Mouse (Mus musculus) embryonic facial prominence, embryonic 11.5 days (tissue): ENCODE data around the gene Flcn. TPM values are rescaled to one million over a fixed set of nuclear protein-coding genes. Genes with fewer than 3 reads are reported as not detected.

ENCODE experiments used
- ATAC-seq: fragments of 200-750 bp; cut with Nextera tagmentation; replicated peaks from 2 replicates; pipeline ENCODE4 v1.8.0; 2017; ENCODE audit warnings: low read depth; ENCODE audit not compliant: insufficient number of reproducible peaks, low FRiP score, low TSS enrichment
- DNase-seq: peaks from one replicate; pipeline ENCODE4 v3.0.0-alpha.2; 2015; ENCODE audit warnings: low spot score
- H3K27ac ChIP-seq: fragments of 300-500 bp; sonication (generic); replicated peaks from 2 replicates; pipeline ENCODE4 v1.5.1; 2014; ENCODE audit warnings: mild to moderate bottlenecking, low read depth, low read length, control low read depth
- H3K27me3 ChIP-seq: fragments of 300-500 bp; sonication (generic); 2 replicates; pipeline ENCODE4 v1.6.1; 2014; ENCODE audit warnings: mild to moderate bottlenecking, low read length, moderate library complexity, mixed read lengths; ENCODE audit not compliant: control insufficient read depth, insufficient read depth
- H3K36me3 ChIP-seq: fragments of 300-500 bp; sonication (generic); replicated peaks from 2 replicates; pipeline ENCODE4 v1.6.1; 2014; ENCODE audit warnings: low read depth, mild to moderate bottlenecking, low read length, moderate library complexity, mixed read lengths; ENCODE audit not compliant: control insufficient read depth, insufficient read depth
- H3K4me1 ChIP-seq: fragments of 300-500 bp; sonication (generic); 2 replicates; pipeline ENCODE4 v1.6.1; 2014; ENCODE audit warnings: low read length, mixed read lengths; ENCODE audit not compliant: control insufficient read depth, insufficient read depth
- H3K4me2 ChIP-seq: fragments of 300-500 bp; sonication (generic); 2 replicates; pipeline ENCODE4 v1.6.1; 2014; ENCODE audit warnings: low read depth, mild to moderate bottlenecking, control low read depth, low read length, moderate library complexity
- H3K4me3 ChIP-seq: fragments of 300-500 bp; sonication (generic); 2 replicates; pipeline ENCODE4 v1.5.1; 2014; ENCODE audit warnings: low read depth, low read length, control low read depth
- H3K9ac ChIP-seq: fragments of 300-500 bp; sonication (generic); replicated peaks from 2 replicates; pipeline ENCODE4 v1.6.1; 2014; ENCODE audit warnings: mild to moderate bottlenecking, control low read depth, low read length
- H3K9me3 ChIP-seq: fragments of 300-500 bp; sonication (generic); replicated peaks from 2 replicates; pipeline ENCODE4 v1.6.1; 2016; ENCODE audit warnings: mild to moderate bottlenecking, low read length, inconsistent platforms, mixed read lengths; ENCODE audit not compliant: control insufficient read depth
- WGBS: fragments of 180-500 bp; shearing (Covaris S2); extraction: QIAGEN DNeasy Blood & Tissue Kit; methylation state at CpG from one replicate; pipeline ENCODE4 v1.1.7; 2014; 5-methylcytosine and 5-hydroxymethylcytosine counted together
- polyA plus RNA-seq: library from polyadenylated mRNA; unstranded; fragments of >200 nt; fragmentation: Nextera tagmentation; extraction: Ambion mirVana; gene quantifications from 2 replicates; pipeline ENCODE4 v1.2.1, GENCODE M21; 2014

Gene Flcn
- polyA plus RNA-seq, 1 experiment from 2014 or later, result 23.9 TPM

DNA sequence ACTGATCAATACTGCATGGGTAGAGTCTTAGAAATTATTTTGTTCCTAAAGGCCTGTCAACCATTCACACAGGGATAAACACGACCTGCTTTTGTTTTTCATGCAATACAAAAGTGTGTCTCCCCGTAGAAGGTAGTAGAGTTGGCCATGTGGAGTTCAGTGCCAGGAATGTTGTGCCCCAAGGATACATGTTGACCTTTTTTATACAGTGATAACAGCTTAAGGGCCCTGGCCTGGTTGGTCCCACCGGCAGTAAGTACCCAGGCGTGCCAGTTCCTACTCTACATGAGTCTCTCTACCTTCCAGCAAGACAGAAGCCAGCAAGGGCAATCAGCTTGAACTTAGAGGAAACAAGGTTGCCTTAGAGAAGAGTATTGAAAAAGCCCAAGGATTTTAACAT is 36.9 kb downstream of the Flcn start:
- Histone ChIP-seq H3K4me1 (no peaks in the 10 kb centered on the region), H3K9me3 (no peaks in the 10 kb centered on the region), H3K9ac (no peak overlapping the region), H3K27ac (no peak overlapping the region), H3K4me3 (no peak overlapping the region), H3K4me2 (no peak overlapping the region), H3K27me3 (no peaks in the 10 kb centered on the region), H3K36me3 (peaks cover 4% of the 10 kb centered on the region)
- WGBS, result 90% methylated on average over 4 of the region's 4 CpGs
- DNase-seq (no peak), ATAC-seq (no peak)

DNA sequence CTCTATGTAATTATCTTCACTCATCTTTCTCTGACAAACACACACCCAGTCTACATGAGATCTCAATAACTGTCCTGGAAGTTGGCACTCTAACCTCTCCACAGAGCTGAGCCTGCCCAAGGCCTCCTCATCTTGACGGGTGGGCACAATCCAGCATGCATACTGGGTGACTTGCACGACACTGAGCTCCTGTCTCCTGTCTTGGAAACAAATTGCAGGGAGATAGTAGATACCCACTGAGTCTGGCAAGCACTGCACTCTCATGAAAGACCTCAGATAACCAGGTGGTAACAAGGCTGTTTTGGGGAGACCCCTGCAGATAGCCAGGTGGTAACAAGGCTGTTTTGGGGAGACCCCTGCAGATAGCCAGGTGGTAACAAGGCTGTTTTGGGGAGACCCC is 37.5 kb downstream of the Flcn start:
- Histone ChIP-seq H3K27ac (no peak overlapping the region), H3K9me3 (no peaks in the 10 kb centered on the region), H3K9ac (no peak overlapping the region), H3K36me3 (peaks cover 4% of the 10 kb centered on the region), H3K4me1 (no peaks in the 10 kb centered on the region), H3K4me3 (no peak overlapping the region), H3K4me2 (no peak overlapping the region), H3K27me3 (no peaks in the 10 kb centered on the region)
- DNase-seq (no peak), ATAC-seq (no peak)
- 84% methylated on average over 2 of the region's 2 CpGs for WGBS

DNA sequence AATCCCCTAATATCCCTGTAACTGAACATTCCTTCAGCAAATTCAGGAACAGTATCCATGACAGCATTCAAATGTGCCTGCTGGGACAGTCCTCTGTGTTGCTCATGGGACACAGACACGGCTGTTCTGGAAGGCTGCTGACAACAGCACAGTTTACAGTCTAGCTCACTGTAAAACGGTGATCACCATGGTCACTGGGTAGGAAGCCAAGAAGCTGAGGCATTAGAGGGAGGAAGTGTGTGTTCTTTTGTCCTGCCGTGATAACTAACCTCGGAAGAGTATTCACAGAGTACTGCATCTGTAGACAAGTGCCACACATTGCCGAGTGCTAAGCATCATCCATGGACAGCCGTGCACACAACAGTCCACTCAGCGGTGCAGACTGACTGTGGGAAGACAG is 39.1 kb downstream of the Flcn start:
- Histone ChIP-seq H3K36me3 (peaks cover 9% of the 10 kb centered on the region), H3K4me2 (no peak overlapping the region), H3K27me3 (no peaks in the 10 kb centered on the region), H3K4me1 (no peaks in the 10 kb centered on the region), H3K9ac (no peak overlapping the region), H3K9me3 (no peaks in the 10 kb centered on the region), H3K4me3 (no peak overlapping the region), H3K27ac (no peak overlapping the region)
- no peak for ATAC-seq
- DNase-seq, result no peak
- 92% methylated on average over 7 of the region's 7 CpGs for WGBS

DNA sequence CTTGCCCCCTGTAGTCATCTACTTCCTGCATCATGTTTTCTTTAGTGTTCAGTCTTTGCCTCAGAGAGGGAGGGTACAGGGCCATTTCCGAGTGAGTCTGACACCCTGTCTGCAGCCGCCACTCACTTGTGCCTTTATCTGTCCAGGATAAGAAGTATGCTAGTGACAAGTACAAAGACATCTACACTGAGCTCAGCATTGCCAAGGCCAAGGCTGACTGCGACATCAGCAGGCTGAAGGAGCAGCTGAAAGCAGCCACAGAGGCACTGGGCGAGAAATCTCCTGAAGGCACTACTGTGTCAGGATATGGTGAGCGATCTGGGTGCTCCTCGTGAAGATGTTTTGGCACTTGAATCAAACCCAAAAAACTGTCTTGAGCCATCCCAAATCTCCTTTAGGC is 40.1 kb downstream of the Flcn start:
- 86% methylated on average over 6 of the region's 6 CpGs for WGBS
- no peak overlapping the region for H3K4me3 ChIP-seq
- no peak overlapping the region for H3K27ac ChIP-seq
- H3K36me3 ChIP-seq, result peaks cover 9% of the 10 kb centered on the region
- no peak overlapping the region for H3K4me2 ChIP-seq
- H3K9me3 ChIP-seq, result no peaks in the 10 kb centered on the region
- no peak overlapping the region for H3K9ac ChIP-seq
- DNase-seq (no peak), ATAC-seq (no peak)
- no peaks in the 10 kb centered on the region for H3K27me3 ChIP-seq
- H3K4me1 ChIP-seq, result no peaks in the 10 kb centered on the region

DNA sequence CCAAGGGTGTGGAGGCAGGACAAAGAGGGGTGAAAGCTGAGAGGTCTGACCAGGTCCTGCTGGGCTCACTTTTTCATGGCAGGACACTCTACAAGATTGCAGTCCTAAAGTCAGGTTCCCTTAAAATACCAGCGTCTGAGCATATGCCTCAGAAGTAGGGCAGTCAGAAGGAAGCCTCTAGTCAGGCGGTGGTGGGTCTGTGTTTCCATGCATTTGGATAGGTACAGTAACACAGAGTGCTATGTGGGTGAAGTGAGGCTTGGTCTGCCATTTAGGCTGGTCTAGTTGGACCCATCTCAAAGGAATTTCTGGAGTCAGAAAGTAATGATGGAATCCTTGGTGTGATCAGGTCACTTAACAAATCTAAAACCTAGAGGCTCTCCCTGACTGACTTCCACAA is 40.5 kb downstream of the Flcn start:
- no peak for ATAC-seq
- WGBS, result 89% methylated on average over 2 of the region's 2 CpGs
- peaks cover 9% of the 10 kb centered on the region for H3K36me3 ChIP-seq

DNA sequence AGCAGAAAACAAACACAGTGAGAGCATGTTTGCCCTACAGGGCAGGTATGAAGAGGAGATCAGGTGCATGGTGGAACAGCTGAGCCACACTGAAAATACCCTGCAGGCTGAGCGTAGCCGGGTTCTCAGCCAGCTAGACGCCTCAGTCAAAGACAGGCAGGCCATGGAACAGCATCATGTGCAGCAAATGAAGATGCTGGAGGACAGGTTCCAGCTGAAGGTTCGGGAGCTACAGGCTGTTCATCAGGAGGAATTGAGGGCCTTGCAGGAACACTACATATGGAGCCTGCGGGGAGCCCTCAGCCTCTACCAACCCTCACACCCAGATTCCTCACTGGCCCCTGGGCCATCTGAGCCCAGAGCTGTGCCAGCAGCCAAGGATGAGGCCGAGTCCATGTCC is 49.0 kb downstream of the Flcn start:
- Histone ChIP-seq H3K4me1 (no peaks in the 10 kb centered on the region), H3K27me3 (no peaks in the 10 kb centered on the region), H3K9ac (no peak overlapping the region), H3K27ac (no peak overlapping the region), H3K36me3 (peaks cover 11% of the 10 kb centered on the region), H3K4me3 (no peak overlapping the region), H3K9me3 (no peaks in the 10 kb centered on the region), H3K4me2 (no peak overlapping the region)
- DNase-seq (no peak), ATAC-seq (no peak)
- WGBS, result 95% methylated on average over 6 of the region's 6 CpGs

More for the DNA sequence above, 40.5 kb downstream of the Flcn start:
- Histone ChIP-seq H3K9ac (no peak overlapping the region), H3K4me3 (no peak overlapping the region), H3K27ac (no peak overlapping the region), H3K9me3 (no peaks in the 10 kb centered on the region), H3K4me2 (no peak overlapping the region), H3K4me1 (no peaks in the 10 kb centered on the region), H3K27me3 (no peaks in the 10 kb centered on the region)
- DNase-seq, result no peak

DNA sequence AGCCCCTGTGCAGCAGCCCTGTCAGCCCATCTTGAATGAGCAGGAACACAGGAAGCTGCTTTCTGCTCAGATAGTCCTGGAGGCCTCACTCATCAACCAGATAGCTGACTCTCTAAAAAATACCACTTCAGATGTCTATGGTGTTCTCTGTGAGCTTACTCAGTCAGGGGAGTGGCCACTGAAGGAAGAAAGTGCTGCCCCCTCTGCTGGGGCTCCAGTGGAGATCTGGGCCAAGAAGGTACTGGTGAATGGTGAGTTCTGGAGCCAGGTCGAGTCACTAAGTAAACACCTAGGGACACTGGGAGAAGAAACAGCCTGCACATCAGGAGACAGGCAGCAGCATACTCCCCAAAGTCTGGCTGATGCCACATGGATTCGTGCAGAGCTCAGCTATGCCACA is 50.2 kb downstream of the Flcn start:
- Histone ChIP-seq H3K4me2 (no peak overlapping the region), H3K36me3 (peaks cover 13% of the 10 kb centered on the region), H3K4me3 (no peak overlapping the region), H3K9me3 (no peaks in the 10 kb centered on the region), H3K27ac (no peak overlapping the region), H3K27me3 (no peaks in the 10 kb centered on the region), H3K9ac (no peak overlapping the region), H3K4me1 (no peaks in the 10 kb centered on the region)
- 75% methylated on average over 2 of the region's 2 CpGs for WGBS
- ATAC-seq, result no peak
- no peak for DNase-seq

DNA sequence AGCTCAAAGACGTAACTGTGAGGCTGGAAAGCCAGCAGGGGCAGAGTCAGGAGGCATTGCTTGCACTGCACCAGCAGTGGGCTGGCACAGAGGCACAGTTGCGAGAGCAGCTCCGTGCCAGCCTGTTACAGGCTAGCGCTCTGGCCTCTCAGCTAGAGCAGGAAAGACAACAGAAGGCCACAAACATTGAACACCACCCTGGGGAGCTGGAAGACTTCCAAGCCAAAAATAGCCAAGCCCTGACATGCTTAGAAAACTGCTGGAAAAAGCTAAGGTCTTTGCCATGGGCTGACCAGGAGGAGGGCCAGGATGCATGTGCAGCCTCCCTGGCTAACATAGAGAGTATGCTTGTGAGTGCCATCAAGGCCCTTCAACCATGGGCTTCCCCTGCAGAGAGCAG is 50.6 kb downstream of the Flcn start:
- Histone ChIP-seq H3K9me3 (no peaks in the 10 kb centered on the region), H3K4me2 (no peak overlapping the region), H3K4me1 (no peaks in the 10 kb centered on the region), H3K9ac (no peak overlapping the region), H3K36me3 (peaks cover 13% of the 10 kb centered on the region), H3K4me3 (no peak overlapping the region), H3K27ac (no peak overlapping the region), H3K27me3 (no peaks in the 10 kb centered on the region)
- DNase-seq, result no peak
- ATAC-seq, result no peak
- 92% methylated on average over 4 of the region's 4 CpGs for WGBS
